Mouse (Mus musculus): ENCODE measurements around the gene Lix1l.

Gene Lix1l

GRCm38 (mm10) chr3:96600639-96601250 lies at the start of gene Lix1l:
Gene Lix1l (plus strand): TSS chr3:96601149.
- in situ Hi-C loops (cut with MboI; ENCODE audit: low sequenced_read_pairs) = no loop called here

GRCm38 (mm10) chr3:96551203-96551602 lies 49.7 kb upstream of the Lix1l start:
- in situ Hi-C loops (cut with MboI; ENCODE audit: low sequenced_read_pairs) = no loop called here

GRCm38 (mm10) chr3:96551890-96552289 lies 49.1 kb upstream of the Lix1l start:
- in situ Hi-C loops (cut with MboI; ENCODE audit: low sequenced_read_pairs) = no loop called here

- in situ Hi-C loops (cut with MboI; ENCODE audit: low sequenced_read_pairs) = no loop called here
These were observed 47.3 kb upstream of the Lix1l start for GRCm38 (mm10) chr3:96553601-96554000.

- in situ Hi-C loops (cut with MboI; ENCODE audit: low sequenced_read_pairs) = no loop called here
These were observed 46.7 kb upstream of the Lix1l start for GRCm38 (mm10) chr3:96554251-96554650.

- in situ Hi-C loops (cut with MboI; ENCODE audit: low sequenced_read_pairs) = no loop called here
These were observed 45.8 kb upstream of the Lix1l start for GRCm38 (mm10) chr3:96555041-96555596.

GRCm38 (mm10) chr3:96555999-96556614 lies 44.8 kb upstream of the Lix1l start:
- in situ Hi-C loops (cut with MboI; ENCODE audit: low sequenced_read_pairs) = no loop called here

GRCm38 (mm10) chr3:96556651-96557635 lies 44.0 kb upstream of the Lix1l start:
- in situ Hi-C loops (cut with MboI; ENCODE audit: low sequenced_read_pairs) = no loop called here

- in situ Hi-C loops (cut with MboI; ENCODE audit: low sequenced_read_pairs) = no loop called here
These were observed 43.3 kb upstream of the Lix1l start, which contains the start of gene Txnip for GRCm38 (mm10) chr3:96557694-96558093. Gene Txnip (plus strand): TSS chr3:96557957.

GRCm38 (mm10) chr3:96558159-96558558 lies 42.8 kb upstream of the Lix1l start:
- in situ Hi-C loops (cut with MboI; ENCODE audit: low sequenced_read_pairs) = no loop called here

- in situ Hi-C loops (cut with MboI; ENCODE audit: low sequenced_read_pairs) = no loop called here
These were observed 42.2 kb upstream of the Lix1l start for GRCm38 (mm10) chr3:96558668-96559196.

GRCm38 (mm10) chr3:96559398-96559910 lies 41.5 kb upstream of the Lix1l start:
- in situ Hi-C loops (cut with MboI; ENCODE audit: low sequenced_read_pairs) = no loop called here

- in situ Hi-C loops (cut with MboI; ENCODE audit: low sequenced_read_pairs) = no loop called here
These were observed 40.8 kb upstream of the Lix1l start for GRCm38 (mm10) chr3:96559911-96560850.

GRCm38 (mm10) chr3:96560881-96561668 lies 39.9 kb upstream of the Lix1l start:
- in situ Hi-C loops (cut with MboI; ENCODE audit: low sequenced_read_pairs) = no loop called here

- in situ Hi-C loops (cut with MboI; ENCODE audit: low sequenced_read_pairs) = no loop called here
These were observed 38.8 kb upstream of the Lix1l start for GRCm38 (mm10) chr3:96561946-96562681.

GRCm38 (mm10) chr3:96563267-96563666 lies 37.7 kb upstream of the Lix1l start:
- in situ Hi-C loops (cut with MboI; ENCODE audit: low sequenced_read_pairs) = no loop called here

- in situ Hi-C loops (cut with MboI; ENCODE audit: low sequenced_read_pairs) = no loop called here
These were observed 36.9 kb upstream of the Lix1l start for GRCm38 (mm10) chr3:96563911-96564632.

Data from CH12F3 (cell line).